Mouse (Mus musculus): ENCODE data around the gene Pde7b. TPM values are rescaled to one million over a fixed set of nuclear protein-coding genes. Genes with fewer than 3 reads are reported as not detected.

Gene Pde7b
- polyA plus RNA-seq, 1 experiment: 0.70 TPM

- Histone ChIP-seq H3K27ac (ENCODE audit: control insufficient read depth, insufficient read depth, low read depth, low read length) (no peak overlapping the region), H3K4me3 (ENCODE audit: control insufficient read depth, low read depth, low read length) (no peak overlapping the region)
Observed at GRCm38 (mm10) chr10:20630122-20630521, 94.8 kb downstream of the Pde7b start.

GRCm38 (mm10) chr10:20625702-20626375, 99.0 kb downstream of the Pde7b start:
- Histone ChIP-seq H3K4me1 (ENCODE audit: control insufficient read depth, insufficient read depth, low read length) (no peaks in the 10 kb centered on the region), H3K36me3 (ENCODE audit: control insufficient read depth, insufficient read depth, low read length) (no peaks in the 10 kb centered on the region), H3K4me3 (ENCODE audit: control insufficient read depth, low read depth, low read length) (no peak overlapping the region), H3K27me3 (ENCODE audit: control insufficient read depth, insufficient read depth, low read length) (no peaks in the 10 kb centered on the region), H3K27ac (ENCODE audit: control insufficient read depth, insufficient read depth, low read depth, low read length) (no peak overlapping the region)
- TF ChIP-seq POLR2A (IDR thresholded peaks at IDR 0.05; ENCODE audit: control insufficient read depth, low read depth, low read length) (no peak), CTCF (IDR thresholded peaks at IDR 0.05; ENCODE audit: control insufficient read depth, insufficient read depth, insufficient replicate concordance, low read depth, low read length) (no peak)

More at GRCm38 (mm10) chr10:20630122-20630521, 94.8 kb downstream of the Pde7b start:
- H3K36me3 ChIP-seq (ENCODE audit: control insufficient read depth, insufficient read depth, low read length): no peaks in the 10 kb centered on the region
- no peak for TF ChIP-seq POLR2A (IDR thresholded peaks at IDR 0.05; ENCODE audit: control insufficient read depth, low read depth, low read length)
- TF ChIP-seq CTCF (IDR thresholded peaks at IDR 0.05; ENCODE audit: control insufficient read depth, insufficient read depth, insufficient replicate concordance, low read depth, low read length): no peak
- H3K4me1 ChIP-seq (ENCODE audit: control insufficient read depth, insufficient read depth, low read length): no peaks in the 10 kb centered on the region
- H3K27me3 ChIP-seq (ENCODE audit: control insufficient read depth, insufficient read depth, low read length): no peaks in the 10 kb centered on the region

GRCm38 (mm10) chr10:20621661-20622454, 103.0 kb downstream of the Pde7b start:
- no peaks in the 10 kb centered on the region for H3K27me3 ChIP-seq (ENCODE audit: control insufficient read depth, insufficient read depth, low read length)
- H3K36me3 ChIP-seq (ENCODE audit: control insufficient read depth, insufficient read depth, low read length): no peaks in the 10 kb centered on the region
- no peaks in the 10 kb centered on the region for H3K4me1 ChIP-seq (ENCODE audit: control insufficient read depth, insufficient read depth, low read length)
- H3K27ac ChIP-seq (ENCODE audit: control insufficient read depth, insufficient read depth, low read depth, low read length): no peak overlapping the region
- no peak overlapping the region for H3K4me3 ChIP-seq (ENCODE audit: control insufficient read depth, low read depth, low read length)
- TF ChIP-seq CTCF (IDR thresholded peaks at IDR 0.05; ENCODE audit: control insufficient read depth, insufficient read depth, insufficient replicate concordance, low read depth, low read length): no peak
- TF ChIP-seq POLR2A (IDR thresholded peaks at IDR 0.05; ENCODE audit: control insufficient read depth, low read depth, low read length): no peak

- no peak for TF ChIP-seq CTCF (IDR thresholded peaks at IDR 0.05; ENCODE audit: control insufficient read depth, insufficient read depth, insufficient replicate concordance, low read depth, low read length)
- TF ChIP-seq POLR2A (IDR thresholded peaks at IDR 0.05; ENCODE audit: control insufficient read depth, low read depth, low read length): no peak
- no peaks in the 10 kb centered on the region for H3K27me3 ChIP-seq (ENCODE audit: control insufficient read depth, insufficient read depth, low read length)
- H3K27ac ChIP-seq (ENCODE audit: control insufficient read depth, insufficient read depth, low read depth, low read length): no peak overlapping the region
- no peaks in the 10 kb centered on the region for H3K36me3 ChIP-seq (ENCODE audit: control insufficient read depth, insufficient read depth, low read length)
- peaks cover 3% of the 10 kb centered on the region for H3K4me1 ChIP-seq (ENCODE audit: control insufficient read depth, insufficient read depth, low read length)
- no peak overlapping the region for H3K4me3 ChIP-seq (ENCODE audit: control insufficient read depth, low read depth, low read length)
Observed at GRCm38 (mm10) chr10:20606007-20606406, 118.9 kb downstream of the Pde7b start.

- no peaks in the 10 kb centered on the region for H3K36me3 ChIP-seq (ENCODE audit: control insufficient read depth, insufficient read depth, low read length)
- no peaks in the 10 kb centered on the region for H3K27me3 ChIP-seq (ENCODE audit: control insufficient read depth, insufficient read depth, low read length)
- TF ChIP-seq CTCF (IDR thresholded peaks at IDR 0.05; ENCODE audit: control insufficient read depth, insufficient read depth, insufficient replicate concordance, low read depth, low read length): no peak
- TF ChIP-seq POLR2A (IDR thresholded peaks at IDR 0.05; ENCODE audit: control insufficient read depth, low read depth, low read length): no peak
- H3K4me3 ChIP-seq (ENCODE audit: control insufficient read depth, low read depth, low read length): no peak overlapping the region
- H3K4me1 ChIP-seq (ENCODE audit: control insufficient read depth, insufficient read depth, low read length): no peaks in the 10 kb centered on the region
- no peak overlapping the region for H3K27ac ChIP-seq (ENCODE audit: control insufficient read depth, insufficient read depth, low read depth, low read length)
Observed at GRCm38 (mm10) chr10:20595107-20595810, 129.6 kb downstream of the Pde7b start.

- Histone ChIP-seq H3K27me3 (ENCODE audit: control insufficient read depth, insufficient read depth, low read length) (no peaks in the 10 kb centered on the region), H3K36me3 (ENCODE audit: control insufficient read depth, insufficient read depth, low read length) (no peaks in the 10 kb centered on the region), H3K4me3 (ENCODE audit: control insufficient read depth, low read depth, low read length) (no peak overlapping the region), H3K4me1 (ENCODE audit: control insufficient read depth, insufficient read depth, low read length) (no peaks in the 10 kb centered on the region), H3K27ac (ENCODE audit: control insufficient read depth, insufficient read depth, low read depth, low read length) (no peak overlapping the region)
- TF ChIP-seq CTCF (IDR thresholded peaks at IDR 0.05; ENCODE audit: control insufficient read depth, insufficient read depth, insufficient replicate concordance, low read depth, low read length): no peak
- no peak for TF ChIP-seq POLR2A (IDR thresholded peaks at IDR 0.05; ENCODE audit: control insufficient read depth, low read depth, low read length)
Observed at GRCm38 (mm10) chr10:20594015-20594414, 130.9 kb downstream of the Pde7b start.

- TF ChIP-seq POLR2A (IDR thresholded peaks at IDR 0.05; ENCODE audit: control insufficient read depth, low read depth, low read length) (no peak), CTCF (IDR thresholded peaks at IDR 0.05; ENCODE audit: control insufficient read depth, insufficient read depth, insufficient replicate concordance, low read depth, low read length) (no peak)
- Histone ChIP-seq H3K27me3 (ENCODE audit: control insufficient read depth, insufficient read depth, low read length) (no peaks in the 10 kb centered on the region), H3K27ac (ENCODE audit: control insufficient read depth, insufficient read depth, low read depth, low read length) (no peak overlapping the region), H3K36me3 (ENCODE audit: control insufficient read depth, insufficient read depth, low read length) (no peaks in the 10 kb centered on the region), H3K4me1 (ENCODE audit: control insufficient read depth, insufficient read depth, low read length) (no peaks in the 10 kb centered on the region), H3K4me3 (ENCODE audit: control insufficient read depth, low read depth, low read length) (no peak overlapping the region)
Observed at GRCm38 (mm10) chr10:20590100-20590499, 134.8 kb downstream of the Pde7b start.
